Mouse (Mus musculus): ENCODE measurements around the gene Tgfa.

DNA sequence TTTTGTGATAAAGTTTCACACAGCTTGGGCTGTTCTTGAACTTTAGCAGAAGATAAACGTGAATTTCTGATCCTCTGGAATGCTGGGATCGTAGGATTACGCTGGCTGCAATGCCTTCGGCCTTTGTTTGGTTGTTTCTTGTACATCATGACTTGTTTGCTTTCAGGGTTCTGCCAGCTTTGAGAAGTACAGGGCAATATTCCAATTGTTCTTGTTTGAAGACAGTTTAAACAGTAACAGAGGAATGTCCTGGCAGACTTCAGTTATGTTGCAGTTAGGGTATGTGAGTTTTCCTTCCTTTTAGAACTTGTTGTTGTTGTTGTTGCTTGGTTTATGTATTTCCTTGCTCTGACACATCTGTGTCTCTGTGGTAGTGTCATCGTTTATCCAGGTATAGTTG, 18.8 kb upstream of the Tgfa start:
- no peak for TF ChIP-seq CTCF (IDR thresholded peaks at IDR 0.05; ENCODE audit: low read depth, low read length)
- no peak for TF ChIP-seq POLR2A (IDR thresholded peaks at IDR 0.05; ENCODE audit: borderline replicate concordance, low read depth, low read length)

Measured in bone marrow macrophage, adult 2 months (primary cell).